Mouse (Mus musculus) adrenal gland, postnatal 10 days (tissue): ENCODE measurements at regions not wholly inside any gene's neighbourhood (a gene's known extent, or its start where the extent isn't known, plus 50 kb on each side); places are given as distances from the start of the nearest gene placed in this dataset.
"Not testable (repeated sequence)": the region's sequence is repeated elsewhere in the genome, so short reads cannot be mapped to it uniquely, and the experiment has no call there.

Source experiments
- DNase-seq: peaks from one replicate; pipeline ENCODE4 v3.0.0; 2021; ENCODE audit warnings: mixed read lengths

GRCm38 (mm10) chr16:31553361-31554146 is 109.7 kb upstream of the Dlg1 start:
- DNase-seq = no peak

GRCm38 (mm10) chr16:31560426-31560825 is 102.8 kb upstream of the Dlg1 start:
- no peak for DNase-seq

- DNase-seq = peak; percentile 54
Observed at GRCm38 (mm10) chr16:31564926-31565325, 98.3 kb upstream of the Dlg1 start.

- no peak for DNase-seq
Observed at GRCm38 (mm10) chr16:31568316-31568715, 94.9 kb upstream of the Dlg1 start.

- DNase-seq = no peak
Observed at GRCm38 (mm10) chr16:31569871-31570270, 93.4 kb upstream of the Dlg1 start.

GRCm38 (mm10) chr16:31570311-31571139 is 92.7 kb upstream of the Dlg1 start:
- DNase-seq = peak; percentile 88

GRCm38 (mm10) chr16:31573833-31574232 is 89.4 kb upstream of the Dlg1 start:
- DNase-seq = not testable (repeated sequence)

- not testable (repeated sequence) for DNase-seq
Observed at GRCm38 (mm10) chr16:31575646-31576045, 87.6 kb upstream of the Dlg1 start.

- DNase-seq = no peak
Observed at GRCm38 (mm10) chr16:31576422-31576821, 86.8 kb upstream of the Dlg1 start.

GRCm38 (mm10) chr16:31577347-31577746 is 85.9 kb upstream of the Dlg1 start:
- no peak for DNase-seq

GRCm38 (mm10) chr16:31579318-31579717 is 83.9 kb upstream of the Dlg1 start:
- DNase-seq = no peak

GRCm38 (mm10) chr16:31580779-31581178 is 82.5 kb upstream of the Dlg1 start:
- DNase-seq = no peak

- no peak for DNase-seq
Observed at GRCm38 (mm10) chr16:31582885-31583284, 80.4 kb upstream of the Dlg1 start.

- no peak for DNase-seq
Observed at GRCm38 (mm10) chr16:31583627-31584026, 79.6 kb upstream of the Dlg1 start.

- no peak for DNase-seq
Observed at GRCm38 (mm10) chr16:31584216-31584823, 78.9 kb upstream of the Dlg1 start.

- no peak for DNase-seq
Observed at GRCm38 (mm10) chr16:31587036-31587435, 76.2 kb upstream of the Dlg1 start.

- peak; percentile 33 for DNase-seq
Observed at GRCm38 (mm10) chr16:31589576-31589975, 73.7 kb upstream of the Dlg1 start.

GRCm38 (mm10) chr16:31591565-31591964 is 71.7 kb upstream of the Dlg1 start:
- no peak for DNase-seq

GRCm38 (mm10) chr16:31592014-31592871 is 71.0 kb upstream of the Dlg1 start:
- DNase-seq = peak; percentile 62

GRCm38 (mm10) chr16:31592973-31593683 is 70.1 kb upstream of the Dlg1 start:
- peak; percentile 62 for DNase-seq

- no peak for DNase-seq
Observed at GRCm38 (mm10) chr16:31597965-31598364, 65.3 kb upstream of the Dlg1 start.
